Mouse (Mus musculus): Measurements from ENCODE around the gene Stxbp4. TPM values are rescaled to one million over a fixed set of nuclear protein-coding genes. Genes with fewer than 3 reads are reported as not detected.

Stxbp4 gene
- polyA plus RNA-seq, 1 experiment from 2014 or later = 37.6 TPM

GRCm38 (mm10) chr11:90577057-90577780 is 60.7 kb downstream of the Stxbp4 start:
- no peak for DNase-seq (ENCODE audit: low spot score)
- no peaks in the 10 kb centered on the region for H3K4me1 ChIP-seq
- no peaks in the 10 kb centered on the region for H3K9me3 ChIP-seq (replicated peaks)
- WGBS = 95% methylated on average over 7 of the region's 7 CpGs
- no peak overlapping the region for H3K27ac ChIP-seq (replicated peaks)
- no peaks in the 10 kb centered on the region for H3K27me3 ChIP-seq (ENCODE audit: low read depth, poor library complexity, severe bottlenecking)
- peaks cover 42% of the 10 kb centered on the region for H3K36me3 ChIP-seq
- H3K4me3 ChIP-seq = no peak overlapping the region

- Histone ChIP-seq H3K4me3 (no peak overlapping the region), H3K27ac (replicated peaks) (no peak overlapping the region), H3K27me3 (ENCODE audit: low read depth, poor library complexity, severe bottlenecking) (no peaks in the 10 kb centered on the region), H3K9me3 (replicated peaks) (no peaks in the 10 kb centered on the region), H3K4me1 (no peaks in the 10 kb centered on the region), H3K36me3 (peaks cover 48% of the 10 kb centered on the region)
- 91% methylated on average over 8 of the region's 8 CpGs for WGBS
- DNase-seq (ENCODE audit: low spot score) = no peak
These were observed 61.5 kb downstream of the Stxbp4 start for GRCm38 (mm10) chr11:90576282-90576972.

GRCm38 (mm10) chr11:90575491-90576048 is 62.3 kb downstream of the Stxbp4 start:
- no peaks in the 10 kb centered on the region for H3K4me1 ChIP-seq
- H3K27me3 ChIP-seq (ENCODE audit: low read depth, poor library complexity, severe bottlenecking) = no peaks in the 10 kb centered on the region
- 94% methylated on average over 7 of the region's 7 CpGs for WGBS
- no peak overlapping the region for H3K27ac ChIP-seq (replicated peaks)
- DNase-seq (ENCODE audit: low spot score) = no peak
- no peak overlapping the region for H3K4me3 ChIP-seq
- H3K9me3 ChIP-seq (replicated peaks) = no peaks in the 10 kb centered on the region
- peaks cover 55% of the 10 kb centered on the region for H3K36me3 ChIP-seq

GRCm38 (mm10) chr11:90570646-90571259 is 67.1 kb downstream of the Stxbp4 start:
- WGBS = 89% methylated on average over 2 of the region's 2 CpGs
- H3K27ac ChIP-seq (replicated peaks) = no peak overlapping the region
- H3K27me3 ChIP-seq (ENCODE audit: low read depth, poor library complexity, severe bottlenecking) = no peaks in the 10 kb centered on the region
- no peaks in the 10 kb centered on the region for H3K4me1 ChIP-seq
- DNase-seq (ENCODE audit: low spot score) = no peak
- H3K9me3 ChIP-seq (replicated peaks) = no peaks in the 10 kb centered on the region
- H3K4me3 ChIP-seq = no peak overlapping the region
- H3K36me3 ChIP-seq = peaks cover 77% of the 10 kb centered on the region

GRCm38 (mm10) chr11:90558359-90559047 is 79.4 kb downstream of the Stxbp4 start:
- Histone ChIP-seq H3K36me3 (peaks cover 15% of the 10 kb centered on the region), H3K9me3 (replicated peaks) (no peaks in the 10 kb centered on the region), H3K4me3 (no peak overlapping the region), H3K27me3 (ENCODE audit: low read depth, poor library complexity, severe bottlenecking) (peaks cover 35% of the 10 kb centered on the region), H3K4me1 (0 out of 2 replicates have a peak, but pooled peaks cover 4% of the 10 kb centered on the region), H3K27ac (replicated peaks) (no peak overlapping the region)
- WGBS = 93% methylated on average over 9 of the region's 9 CpGs
- DNase-seq (ENCODE audit: low spot score) = no peak

- WGBS = 82% methylated on average over 4 of the region's 4 CpGs
- Histone ChIP-seq H3K27ac (replicated peaks) (no peak overlapping the region), H3K4me3 (no peak overlapping the region), H3K4me1 (peaks cover 22% of the 10 kb centered on the region), H3K9me3 (replicated peaks) (no peaks in the 10 kb centered on the region), H3K27me3 (ENCODE audit: low read depth, poor library complexity, severe bottlenecking) (peaks cover 48% of the 10 kb centered on the region), H3K36me3 (peaks cover 9% of the 10 kb centered on the region)
- no peak for DNase-seq (ENCODE audit: low spot score)
These were observed 81.4 kb downstream of the Stxbp4 start for GRCm38 (mm10) chr11:90556517-90556916.

- no peak for DNase-seq (ENCODE audit: low spot score)
- H3K36me3 ChIP-seq = no peaks in the 10 kb centered on the region
- 82% methylated on average over 5 of the region's 5 CpGs for WGBS
- H3K4me3 ChIP-seq = no peak overlapping the region
- peaks cover 72% of the 10 kb centered on the region for H3K27me3 ChIP-seq (ENCODE audit: low read depth, poor library complexity, severe bottlenecking)
- peaks cover 37% of the 10 kb centered on the region for H3K4me1 ChIP-seq
- H3K27ac ChIP-seq (replicated peaks) = no peak overlapping the region
- H3K9me3 ChIP-seq (replicated peaks) = no peaks in the 10 kb centered on the region
These were observed 83.9 kb downstream of the Stxbp4 start for GRCm38 (mm10) chr11:90553963-90554362.

GRCm38 (mm10) chr11:90552303-90553201 is 85.3 kb downstream of the Stxbp4 start:
- peaks cover 46% of the 10 kb centered on the region for H3K4me1 ChIP-seq
- H3K27ac ChIP-seq (replicated peaks) = no peak overlapping the region
- H3K9me3 ChIP-seq (replicated peaks) = no peaks in the 10 kb centered on the region
- peak; percentile 26 for DNase-seq (ENCODE audit: low spot score)
- WGBS = 44% methylated on average over 18 of the region's 18 CpGs
- no peaks in the 10 kb centered on the region for H3K36me3 ChIP-seq
- peaks cover 75% of the 10 kb centered on the region for H3K27me3 ChIP-seq (ENCODE audit: low read depth, poor library complexity, severe bottlenecking)
- no peak overlapping the region for H3K4me3 ChIP-seq

GRCm38 (mm10) chr11:90548560-90548959 is 89.3 kb downstream of the Stxbp4 start:
- H3K27ac ChIP-seq (replicated peaks) = no peak overlapping the region
- no peak overlapping the region for H3K4me3 ChIP-seq
- 14% methylated on average over 13 of the region's 13 CpGs for WGBS
- DNase-seq (ENCODE audit: low spot score) = peak; percentile 52
- peaks cover 79% of the 10 kb centered on the region for H3K27me3 ChIP-seq (ENCODE audit: low read depth, poor library complexity, severe bottlenecking)
- H3K4me1 ChIP-seq = peaks cover 46% of the 10 kb centered on the region
- H3K36me3 ChIP-seq = peaks cover 24% of the 10 kb centered on the region
- peaks cover 9% of the 10 kb centered on the region; the same call in 1 of the 2 replicates for H3K9me3 ChIP-seq (replicated peaks)

GRCm38 (mm10) chr11:90538636-90539263 is 99.1 kb downstream of the Stxbp4 start:
- Histone ChIP-seq H3K9me3 (replicated peaks) (0 out of 2 replicates have a peak, but pooled peaks cover 4% of the 10 kb centered on the region), H3K27ac (replicated peaks) (no peak overlapping the region), H3K36me3 (peaks cover 56% of the 10 kb centered on the region), H3K27me3 (ENCODE audit: low read depth, poor library complexity, severe bottlenecking) (peaks cover 35% of the 10 kb centered on the region), H3K4me3 (no peak overlapping the region), H3K4me1 (no peaks in the 10 kb centered on the region)
- WGBS = 96% methylated on average over 7 of the region's 7 CpGs
- DNase-seq (ENCODE audit: low spot score) = no peak

- Histone ChIP-seq H3K36me3 (peaks cover 58% of the 10 kb centered on the region), H3K9me3 (replicated peaks) (no peaks in the 10 kb centered on the region; the same call in 1 of the 2 replicates)
These were observed 112.6 kb downstream of the Stxbp4 start for GRCm38 (mm10) chr11:90525311-90525710.

More at GRCm38 (mm10) chr11:90525311-90525710, 112.6 kb downstream of the Stxbp4 start:
- H3K4me1 ChIP-seq = no peaks in the 10 kb centered on the region
- no peaks in the 10 kb centered on the region for H3K27me3 ChIP-seq (ENCODE audit: low read depth, poor library complexity, severe bottlenecking)
- WGBS = 88% methylated on average over 2 of the region's 2 CpGs
- DNase-seq (ENCODE audit: low spot score) = no peak
- no peak overlapping the region for H3K27ac ChIP-seq (replicated peaks)
- H3K4me3 ChIP-seq = no peak overlapping the region

Data from midbrain, embryonic 10.5 days (tissue).